Mouse (Mus musculus) heart, adult 2 months (tissue): ENCODE measurements around the gene Pik3ca.

Experiments
- EP300 ChIP-seq: fragments of 200-500 bp; IDR thresholded peaks from 2 replicates; pipeline ENCODE4 v1.6.1; 2011; ENCODE audit warnings: low read depth, low read length, control low read depth; ENCODE audit not compliant: insufficient read depth
- POLR2A ChIP-seq: fragments of 200-500 bp; IDR thresholded peaks from 2 replicates; pipeline ENCODE4 v1.6.1; 2011; ENCODE audit warnings: mild to moderate bottlenecking, low read depth, low read length, control low read depth; ENCODE audit not compliant: insufficient read depth

GRCm38 (mm10) chr3:32428921-32429320, 31.4 kb downstream of the Pik3ca start:
- TF ChIP-seq POLR2A (no peak), EP300 (no peak)
